Mouse (Mus musculus) heart, embryonic 12.5 days (tissue): ENCODE data around the gene Bpnt1. TPM values are rescaled to one million over a fixed set of nuclear protein-coding genes. Genes with fewer than 3 reads are reported as not detected.
A peak's percentile ranks its signal among the peaks of the same experiment; 100 is the strongest.

ENCODE experiments used
- ATAC-seq: fragments of 200-750 bp; cut with Nextera tagmentation; 2 replicates; pipeline ENCODE4 v1.8.0; 2017; ENCODE audit warnings: moderate TSS enrichment, moderate library complexity; ENCODE audit not compliant: insufficient number of reproducible peaks, low FRiP score
- H3K27ac ChIP-seq: fragments of 300-500 bp; sonication (generic); 2 replicates; pipeline ENCODE4 v1.5.1; 2016; ENCODE audit warnings: mild to moderate bottlenecking, moderate library complexity; ENCODE audit not compliant: poor library complexity, severe bottlenecking
- H3K27me3 ChIP-seq: fragments of 300-500 bp; sonication (generic); replicated peaks from 2 replicates; pipeline ENCODE4 v1.6.1; 2016; ENCODE audit warnings: mild to moderate bottlenecking, moderate library complexity
- H3K36me3 ChIP-seq: fragments of 300-500 bp; sonication (generic); 2 replicates; pipeline ENCODE4 v1.6.1; 2016; ENCODE audit warnings: mild to moderate bottlenecking, moderate library complexity
- H3K4me1 ChIP-seq: fragments of 300-500 bp; sonication (generic); replicated peaks from 2 replicates; pipeline ENCODE4 v1.6.1; 2016; ENCODE audit warnings: mild to moderate bottlenecking
- H3K4me2 ChIP-seq: fragments of 300-500 bp; sonication (generic); 2 replicates; pipeline ENCODE4 v1.6.1; 2016; ENCODE audit warnings: mild to moderate bottlenecking, moderate library complexity
- H3K4me3 ChIP-seq: fragments of 300-500 bp; sonication (generic); 2 replicates; pipeline ENCODE4 v1.5.1; 2016; ENCODE audit warnings: mild to moderate bottlenecking
- H3K9ac ChIP-seq: fragments of 300-500 bp; sonication (generic); 2 replicates; pipeline ENCODE4 v1.6.1; 2016; ENCODE audit warnings: mild to moderate bottlenecking, moderate library complexity
- H3K9me3 ChIP-seq: fragments of 300-500 bp; sonication (generic); replicated peaks from 2 replicates; pipeline ENCODE4 v1.6.1; 2016; ENCODE audit warnings: mild to moderate bottlenecking, moderate library complexity
- WGBS: fragments of 180-500 bp; shearing (Covaris S2); methylation state at CpG from one replicate; pipeline ENCODE4 v1.1.7; 2016; 5-methylcytosine and 5-hydroxymethylcytosine counted together
- microRNA counts: library from miRNA; unstranded; fragments of <30 nt; microRNA quantifications from one replicate; lab custom pipeline; 2017
- microRNA-seq: library from miRNA; unstranded; fragments of <30 nt; microRNA quantifications from one replicate; pipeline ENCODE4, GENCODE M21; 2017
- polyA plus RNA-seq: library from polyadenylated mRNA; unstranded; fragments of >200 nt; fragmentation: Nextera tagmentation; extraction: Ambion mirVana; gene quantifications from 2 replicates; pipeline ENCODE4 v1.2.1, GENCODE M21; 2016

The Bpnt1 gene
- polyA plus RNA-seq, 1 experiment from 2014 or later, result 28.6 TPM

GRCm38 (mm10) chr1:185405921-185406320, 74.0 kb downstream of the Bpnt1 start:
- Histone ChIP-seq H3K27ac (no peak overlapping the region), H3K9me3 (no peaks in the 10 kb centered on the region), H3K9ac (no peak overlapping the region), H3K4me3 (no peak overlapping the region), H3K36me3 (peaks cover 68% of the 10 kb centered on the region), H3K4me1 (no peaks in the 10 kb centered on the region; the same call in 1 of the 2 replicates), H3K27me3 (no peaks in the 10 kb centered on the region), H3K4me2 (no peak overlapping the region)
- 72% methylated on average over 10 of the region's 10 CpGs for WGBS
- ATAC-seq, result no peak

MicroRNA genes within 50 kb of the gene (microRNA counts, 519-probe panel; counts per million panel counts)
- microRNA mmu-miR-194 (lab: Ali Mortazavi, UCI), result 2,141 counts per million, percentile 7 among the panel's probes with 10 or more counts

Small RNAs within 50 kb of the gene (microRNA-seq; reads per million reads assigned to microRNA genes)
- 52.6 reads per million, percentile 43 among the genes with 10 or more reads in this experiment for gene Mir194-1
- 333 reads per million, percentile 67 among the genes with 10 or more reads in this experiment for gene Mir215

Other genes with a start within 250 kb of the Bpnt1 start
- 19.0 and 19.1 TPM in 2 replicates for gene Rab3gap2, start 128.0 kb upstream of the Bpnt1 start, polyA plus RNA-seq
- 45.3 and 46.9 TPM in 2 replicates for gene Iars2, start 2.8 kb upstream of the Bpnt1 start, polyA plus RNA-seq
- gene Eprs, start 30.9 kb downstream of the Bpnt1 start, polyA plus RNA-seq, result 110 and 115 TPM in 2 replicates
- gene Slc30a10, start 122.7 kb downstream of the Bpnt1 start, polyA plus RNA-seq, result 1.5 and 1.8 TPM in 2 replicates